Mouse (Mus musculus) liver, embryonic 14.5 days (tissue): ENCODE data around the gene Paqr7. TPM values are rescaled to one million over a fixed set of nuclear protein-coding genes. Genes with fewer than 3 reads are reported as not detected.

Experiments
- ATAC-seq: fragments of 200-750 bp; cut with Nextera tagmentation; 2 replicates; pipeline ENCODE4 v1.8.0; 2017; ENCODE audit warnings: moderate number of reproducible peaks, mild to moderate bottlenecking, moderate library complexity; ENCODE audit not compliant: insufficient read depth
- DNase-seq, 3 experiments: peaks; one replicate each; pipeline ENCODE4 v3.0.0-alpha.2; 2012 to 2013; ENCODE audit warnings: low read depth in 3 of 3, low spot score in 3 of 3
- H3K27ac ChIP-seq: fragments of 300-500 bp; sonication (generic); 2 replicates; pipeline ENCODE4 v1.5.1; 2014; ENCODE audit warnings: moderate library complexity, mild to moderate bottlenecking, control low read depth, inconsistent platforms
- H3K27me3 ChIP-seq: fragments of 300-500 bp; sonication (generic); 2 replicates; pipeline ENCODE4 v1.6.1; 2014; ENCODE audit warnings: mild to moderate bottlenecking, low read length, moderate library complexity; ENCODE audit not compliant: control insufficient read depth, insufficient read depth
- H3K36me3 ChIP-seq: fragments of 300-500 bp; sonication (generic); replicated peaks from 2 replicates; pipeline ENCODE4 v1.6.1; 2014; ENCODE audit warnings: low read depth; ENCODE audit not compliant: control insufficient read depth, insufficient read depth
- H3K4me1 ChIP-seq, 2 experiments: fragments of 200-500 bp in 1 of 2; fragments of 300-500 bp in 1 of 2; sonication (generic) in 1 of 2; replicated peaks; 2 replicates each; pipeline ENCODE4 v1.6.1; 2012 to 2014; ENCODE audit warnings: antibody characterized with exemption in 1 of 2, inconsistent platforms in 1 of 2, low read length in 1 of 2; ENCODE audit not compliant: control insufficient read depth in 2 of 2, insufficient read depth in 2 of 2
- H3K4me2 ChIP-seq: fragments of 300-500 bp; sonication (generic); 2 replicates; pipeline ENCODE4 v1.6.1; 2014; ENCODE audit warnings: low read depth, mild to moderate bottlenecking, control low read depth, moderate library complexity
- H3K4me3 ChIP-seq, 2 experiments: fragments of 200-500 bp in 1 of 2; fragments of 300-500 bp in 1 of 2; sonication (generic) in 1 of 2; 2 replicates each; pipeline ENCODE4 v1.5.1; 2012 to 2014; ENCODE audit warnings: low read depth in 2 of 2, low read length in 2 of 2, mild to moderate bottlenecking in 2 of 2, control low read depth in 1 of 2, inconsistent platforms in 1 of 2, moderate library complexity in 1 of 2; ENCODE audit not compliant: insufficient read depth in 1 of 2
- H3K9ac ChIP-seq: fragments of 300-500 bp; sonication (generic); replicated peaks from 2 replicates; pipeline ENCODE4 v1.6.1; 2014; ENCODE audit warnings: mild to moderate bottlenecking, control low read depth, moderate library complexity
- H3K9me3 ChIP-seq: fragments of 300-500 bp; sonication (generic); 2 replicates; pipeline ENCODE4 v1.6.1; 2016; ENCODE audit warnings: low read length, mixed read lengths; ENCODE audit not compliant: control insufficient read depth
- CTCF ChIP-seq: IDR thresholded peaks from 2 replicates; pipeline ENCODE4 v1.5.1; 2016; ENCODE audit warnings: antibody characterized with exemption, low read depth, control low read depth
- EP300 ChIP-seq: IDR thresholded peaks from 2 replicates; pipeline ENCODE4 v1.6.1; 2016; ENCODE audit warnings: antibody characterized with exemption, low read depth
- WGBS: fragments of 180-500 bp; shearing (Covaris S2); extraction: QIAGEN DNeasy Blood & Tissue Kit; methylation state at CpG from one replicate; pipeline ENCODE4 v1.1.7; 2014; ENCODE audit not compliant: insufficient replicate concordance; 5-methylcytosine and 5-hydroxymethylcytosine counted together
- polyA plus RNA-seq, 2 experiments: library from polyadenylated mRNA; depleted of rRNA in 1 of 2; stranded (reverse) in 1 of 2; unstranded in 1 of 2; fragments of >200 nt; fragmentation: Nextera tagmentation in 1 of 2; extraction: Ambion mirVana in 1 of 2; gene quantifications; 2 replicates each; pipeline versions ENCODE4 v1.2.1 to v1.2.3; 2012 to 2014

Gene Paqr7
- polyA plus RNA-seq, 2 experiments: 1.9 to 4.1 TPM

DNA sequence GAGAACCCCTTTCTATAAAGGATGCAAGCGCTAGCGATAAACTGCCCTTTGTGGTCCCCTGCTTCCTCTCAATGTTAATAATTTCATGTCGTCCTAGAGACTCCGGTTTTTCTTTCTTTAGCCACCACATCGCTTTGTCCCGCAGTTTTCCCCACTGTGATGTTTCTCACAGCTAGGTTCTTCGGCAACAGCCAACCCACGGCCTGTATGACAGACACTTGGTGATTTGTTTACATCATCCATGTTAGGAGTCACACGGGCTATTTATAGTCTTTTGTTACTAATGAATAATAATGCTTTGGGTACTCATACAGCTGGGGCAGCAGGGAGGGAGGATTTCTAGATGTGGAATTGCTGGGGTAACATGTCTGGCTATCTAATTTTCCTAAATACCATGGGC lies 45.0 kb upstream of the Paqr7 start:
- 56% methylated on average over 9 of the region's 9 CpGs for WGBS
- H3K4me3 ChIP-seq: no peak overlapping the region
- no peak for ATAC-seq
- no peaks in the 10 kb centered on the region for H3K36me3 ChIP-seq
- no peak overlapping the region for H3K27ac ChIP-seq
- peaks cover 0 to 5% of the 10 kb centered on the region in 2 experiments; a peak in 2 of 4 replicates for H3K4me1 ChIP-seq
- no peak overlapping the region for H3K4me2 ChIP-seq
- H3K27me3 ChIP-seq: peaks cover 5% of the 10 kb centered on the region
- no peak overlapping the region for H3K9ac ChIP-seq
- no peaks in the 10 kb centered on the region for H3K9me3 ChIP-seq
- DNase-seq: no peak
- TF ChIP-seq CTCF (no peak), EP300 (no peak)

DNA sequence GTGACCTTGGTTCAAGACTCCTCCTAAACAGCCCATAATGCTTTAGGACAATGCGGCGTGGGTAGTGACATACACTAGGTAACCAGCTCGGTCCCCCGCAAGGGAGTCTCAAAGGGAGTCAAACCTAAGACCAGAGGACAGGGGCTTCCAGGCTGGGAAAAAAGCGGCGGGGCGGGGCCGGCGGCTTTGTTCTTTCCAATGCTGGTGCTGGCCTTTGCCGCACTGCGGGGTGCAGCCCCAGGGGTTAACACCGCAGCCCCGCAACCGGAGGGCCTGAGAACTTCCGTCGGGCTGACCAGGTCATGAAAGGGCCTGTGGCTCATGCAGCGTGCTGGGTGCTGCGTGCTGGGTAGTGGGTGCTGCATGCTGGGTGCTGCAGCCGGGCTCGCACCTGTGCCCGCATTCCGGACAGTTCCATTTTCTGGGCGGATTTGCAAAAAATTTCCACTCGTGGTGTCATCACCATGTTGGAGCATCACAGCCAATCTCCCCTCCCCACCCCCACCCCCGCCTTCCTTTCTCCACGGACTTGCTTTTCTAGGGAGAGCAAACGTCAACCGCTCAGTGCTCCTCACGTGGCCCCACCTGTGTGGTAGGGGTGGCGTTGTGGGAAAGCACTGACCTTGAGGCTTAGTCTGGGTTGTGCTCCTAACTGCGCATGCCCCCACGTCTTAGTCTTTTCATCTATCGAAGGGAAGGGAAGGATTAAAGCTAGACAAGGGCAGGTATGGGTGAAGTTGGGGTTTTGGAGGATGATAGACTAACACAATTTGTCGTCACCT lies 42.7 kb upstream of the Paqr7 start:
- H3K27me3 ChIP-seq: peaks cover 5% of the 10 kb centered on the region
- ATAC-seq (no peak), DNase-seq (no peak)
- no peaks in the 10 kb centered on the region for H3K9me3 ChIP-seq
- TF ChIP-seq CTCF: no peak
- TF ChIP-seq EP300: no peak
- H3K4me2 ChIP-seq: no peak overlapping the region
- H3K9ac ChIP-seq: no peak overlapping the region
- H3K27ac ChIP-seq: no peak overlapping the region
- no peak overlapping the region for H3K4me3 ChIP-seq
- H3K36me3 ChIP-seq: no peaks in the 10 kb centered on the region
- 65% methylated on average over 34 of the region's 34 CpGs for WGBS
- H3K4me1 ChIP-seq: peaks cover 0 to 7% of the 10 kb centered on the region in 2 experiments; a peak in 2 of 4 replicates

DNA sequence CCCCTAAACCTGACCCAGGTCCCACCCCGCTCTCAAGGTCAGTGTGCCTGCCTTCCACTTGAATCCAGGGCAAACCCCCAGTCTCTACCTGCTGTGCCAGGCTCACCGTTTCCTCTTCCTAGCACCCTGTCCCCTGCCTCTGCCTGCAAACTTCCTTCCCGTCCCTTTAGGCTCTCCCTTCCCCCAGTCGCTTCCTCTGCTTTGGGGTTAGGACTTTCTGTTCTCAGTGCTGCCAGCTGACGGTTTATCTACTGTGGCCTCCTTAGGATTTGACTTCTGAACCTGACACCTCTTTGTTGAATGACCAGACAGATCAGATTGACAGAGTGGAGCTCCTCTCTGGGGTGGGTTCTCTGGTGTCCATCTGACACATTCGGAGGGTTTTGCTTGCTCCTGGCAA lies 41.2 kb upstream of the Paqr7 start:
- DNase-seq (no peak), ATAC-seq (no peak)
- H3K4me3 ChIP-seq: no peak overlapping the region
- no peak overlapping the region for H3K9ac ChIP-seq
- no peaks in the 10 kb centered on the region for H3K9me3 ChIP-seq
- H3K27me3 ChIP-seq: peaks cover 5% of the 10 kb centered on the region
- H3K4me1 ChIP-seq: peaks cover 0 to 10% of the 10 kb centered on the region in 2 experiments; a peak in 3 of 4 replicates
- H3K4me2 ChIP-seq: no peak overlapping the region
- no peaks in the 10 kb centered on the region for H3K36me3 ChIP-seq
- no peak overlapping the region for H3K27ac ChIP-seq
- no peak for TF ChIP-seq EP300
- no peak for TF ChIP-seq CTCF
- WGBS: 20% methylated on average over 6 of the region's 6 CpGs

DNA sequence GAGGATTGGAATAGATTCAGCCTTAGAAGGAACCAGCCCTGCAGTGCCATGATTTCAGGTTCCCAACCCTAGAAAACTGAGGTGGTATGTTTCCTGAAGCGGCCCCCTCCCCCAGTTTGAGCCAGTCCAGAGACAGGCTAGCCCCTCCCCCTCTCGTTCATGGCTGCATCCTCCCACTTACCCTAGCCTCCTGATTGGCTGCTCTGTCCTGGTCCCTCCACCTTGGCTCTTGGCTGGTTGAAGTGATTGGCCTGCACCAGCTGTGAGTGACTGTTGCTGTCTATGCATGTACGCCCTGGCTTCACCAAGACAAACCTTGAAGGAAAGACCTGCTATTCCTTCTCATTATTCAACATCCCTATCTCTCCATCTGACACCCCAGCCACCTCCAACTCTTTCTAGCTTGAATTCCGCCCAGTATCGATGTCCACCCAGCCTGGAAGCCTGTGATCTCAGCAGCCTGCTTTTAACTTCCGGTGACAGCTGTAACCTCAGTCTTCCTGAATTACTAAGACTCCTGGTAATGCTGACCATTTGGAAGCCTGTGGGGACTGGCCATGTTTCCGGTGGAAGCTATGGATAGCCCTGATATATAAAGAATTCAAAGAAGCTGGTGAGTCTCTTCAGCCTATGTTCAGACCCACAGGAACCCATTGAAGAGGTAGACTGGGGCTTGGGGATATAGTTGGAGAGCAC lies 39.2 kb upstream of the Paqr7 start:
- Histone ChIP-seq H3K36me3 (no peaks in the 10 kb centered on the region), H3K27ac (no peak overlapping the region), H3K4me1 (peaks cover 0 to 15% of the 10 kb centered on the region in 2 experiments; a peak in 3 of 4 replicates), H3K4me3 (no peak overlapping the region), H3K4me2 (no peak overlapping the region), H3K9ac (no peak overlapping the region), H3K9me3 (no peaks in the 10 kb centered on the region), H3K27me3 (peaks cover 5% of the 10 kb centered on the region)
- ATAC-seq (no peak), DNase-seq (no peak)
- 15% methylated on average over 7 of the region's 7 CpGs for WGBS
- TF ChIP-seq EP300: no peak
- no peak for TF ChIP-seq CTCF

DNA sequence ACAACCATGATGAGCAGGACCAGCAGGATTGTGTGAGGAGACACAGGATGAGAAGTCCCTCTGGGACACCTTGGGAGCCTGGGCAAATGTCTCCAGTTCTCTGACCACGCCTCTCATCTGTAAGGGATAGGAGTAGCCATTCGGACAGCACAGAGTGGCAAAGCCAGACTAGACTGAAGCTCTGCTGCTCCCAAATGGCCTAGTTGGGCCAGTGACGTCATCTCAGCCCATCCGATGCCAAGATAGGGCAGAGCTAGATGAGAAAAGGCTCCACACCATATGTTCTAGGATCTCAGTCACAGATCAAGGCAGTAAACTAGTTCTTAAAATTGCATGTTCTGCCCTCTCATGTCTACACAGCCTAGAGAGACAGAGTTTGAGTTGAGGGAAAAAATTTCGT lies 37.6 kb upstream of the Paqr7 start:
- DNase-seq (no peak), ATAC-seq (no peak)
- Histone ChIP-seq H3K27ac (no peak overlapping the region), H3K9ac (no peak overlapping the region), H3K36me3 (no peaks in the 10 kb centered on the region), H3K9me3 (no peaks in the 10 kb centered on the region), H3K4me3 (no peak overlapping the region), H3K27me3 (peaks cover under 1% of the 10 kb centered on the region; the same call in 1 of the 2 replicates), H3K4me2 (no peak overlapping the region), H3K4me1 (peaks cover 0 to 15% of the 10 kb centered on the region in 2 experiments; a peak in 3 of 4 replicates)
- TF ChIP-seq CTCF (no peak), EP300 (no peak)
- WGBS: 67% methylated on average over 5 of the region's 5 CpGs
